Mouse (Mus musculus) embryonic facial prominence, embryonic 14.5 days (tissue): ENCODE results near the gene Cysrt1. TPM values are rescaled to one million over a fixed set of nuclear protein-coding genes. Genes with fewer than 3 reads are reported as not detected.

ENCODE experiments used
- ATAC-seq: fragments of 200-750 bp; cut with Nextera tagmentation; 2 replicates; pipeline ENCODE4 v1.8.0; 2017; ENCODE audit warnings: low read depth, moderate number of reproducible peaks, moderate TSS enrichment
- DNase-seq: peaks from one replicate; pipeline ENCODE4 v3.0.0-alpha.2; 2015; ENCODE audit warnings: low spot score
- H3K27ac ChIP-seq: fragments of 300-500 bp; sonication (generic); replicated peaks from 2 replicates; pipeline ENCODE4 v1.5.1; 2014; ENCODE audit warnings: low read depth, mild to moderate bottlenecking, low read length, moderate library complexity
- H3K27me3 ChIP-seq: fragments of 300-500 bp; sonication (generic); replicated peaks from 2 replicates; pipeline ENCODE4 v1.6.1; 2014; ENCODE audit warnings: low read length; ENCODE audit not compliant: control insufficient read depth, insufficient read depth
- H3K36me3 ChIP-seq: fragments of 300-500 bp; sonication (generic); 2 replicates; pipeline ENCODE4 v1.6.1; 2014; ENCODE audit warnings: low read length, mixed read lengths; ENCODE audit not compliant: control insufficient read depth, insufficient read depth
- H3K4me1 ChIP-seq: fragments of 300-500 bp; sonication (generic); 2 replicates; pipeline ENCODE4 v1.6.1; 2014; ENCODE audit warnings: antibody characterized with exemption, low read length; ENCODE audit not compliant: control insufficient read depth, insufficient read depth
- H3K4me2 ChIP-seq: fragments of 300-500 bp; sonication (generic); 2 replicates; pipeline ENCODE4 v1.6.1; 2014; ENCODE audit warnings: low read depth, mild to moderate bottlenecking, low read length, moderate library complexity, mixed read lengths
- H3K4me3 ChIP-seq: fragments of 300-500 bp; sonication (generic); 2 replicates; pipeline ENCODE4 v1.5.1; 2014; ENCODE audit warnings: low read depth, mild to moderate bottlenecking, low read length
- H3K9ac ChIP-seq: fragments of 300-500 bp; sonication (generic); 2 replicates; pipeline ENCODE4 v1.6.1; 2014; ENCODE audit warnings: low read depth, mild to moderate bottlenecking, low read length, moderate library complexity, mixed read lengths
- H3K9me3 ChIP-seq: fragments of 300-500 bp; sonication (generic); 2 replicates; pipeline ENCODE4 v1.6.1; 2016; ENCODE audit warnings: low read length; ENCODE audit not compliant: control insufficient read depth
- WGBS: fragments of 180-500 bp; shearing (Covaris S2); extraction: QIAGEN DNeasy Blood & Tissue Kit; methylation state at CpG from one replicate; pipeline ENCODE4 v1.1.7; 2014; 5-methylcytosine and 5-hydroxymethylcytosine counted together
- polyA plus RNA-seq: library from polyadenylated mRNA; unstranded; fragments of >200 nt; fragmentation: Nextera tagmentation; extraction: Ambion mirVana; gene quantifications from 2 replicates; pipeline ENCODE4 v1.2.1, GENCODE M21; 2014

Gene Cysrt1
- polyA plus RNA-seq, 1 experiment from 2014 or later, result 10.2 TPM

GRCm38 (mm10) chr2:25267746-25268309 is 25.6 kb upstream of the Cysrt1 start:
- WGBS, result 60% methylated on average over 4 of the region's 4 CpGs

GRCm38 (mm10) chr2:25267241-25267640 is 25.0 kb upstream of the Cysrt1 start:
- no peak overlapping the region for H3K27ac ChIP-seq
- ATAC-seq (no peak), DNase-seq (no peak)
- H3K4me1 ChIP-seq, result peaks cover 25% of the 10 kb centered on the region
- no peak overlapping the region for H3K4me3 ChIP-seq
- H3K4me2 ChIP-seq, result no peak overlapping the region
- peaks cover 16% of the 10 kb centered on the region for H3K27me3 ChIP-seq
- peak overlapping the region; percentile 8; the same call in 1 of the 2 replicates for H3K9ac ChIP-seq
- H3K36me3 ChIP-seq, result peaks cover 26% of the 10 kb centered on the region
- no peaks in the 10 kb centered on the region for H3K9me3 ChIP-seq

More at GRCm38 (mm10) chr2:25267746-25268309, 25.6 kb upstream of the Cysrt1 start:
- H3K4me3 ChIP-seq, result no peak overlapping the region
- DNase-seq, result no peak
- no peak overlapping the region; the same call in 1 of the 2 replicates for H3K9ac ChIP-seq
- H3K27ac ChIP-seq, result no peak overlapping the region
- no peaks in the 10 kb centered on the region for H3K9me3 ChIP-seq
- H3K27me3 ChIP-seq, result peaks cover 14% of the 10 kb centered on the region
- H3K4me2 ChIP-seq, result no peak overlapping the region
- H3K36me3 ChIP-seq, result peaks cover 26% of the 10 kb centered on the region
- no peak for ATAC-seq
- H3K4me1 ChIP-seq, result peaks cover 25% of the 10 kb centered on the region

GRCm38 (mm10) chr2:25266720-25267119 is 24.5 kb upstream of the Cysrt1 start:
- no peak overlapping the region; the same call in 1 of the 2 replicates for H3K27ac ChIP-seq
- ATAC-seq (no peak), DNase-seq (no peak)
- no peaks in the 10 kb centered on the region for H3K9me3 ChIP-seq
- peak overlapping the region; percentile 8; the same call in 1 of the 2 replicates for H3K9ac ChIP-seq
- peaks cover 16% of the 10 kb centered on the region for H3K27me3 ChIP-seq
- H3K4me1 ChIP-seq, result peaks cover 29% of the 10 kb centered on the region
- H3K36me3 ChIP-seq, result peaks cover 26% of the 10 kb centered on the region
- WGBS, result 56% methylated on average over 2 of the region's 2 CpGs
- H3K4me2 ChIP-seq, result no peak overlapping the region
- no peak overlapping the region for H3K4me3 ChIP-seq

GRCm38 (mm10) chr2:25265897-25266656 is 23.8 kb upstream of the Cysrt1 start:
- Histone ChIP-seq H3K4me2 (no peak overlapping the region; the same call in 1 of the 2 replicates), H3K36me3 (peaks cover 26% of the 10 kb centered on the region), H3K9me3 (no peaks in the 10 kb centered on the region), H3K27me3 (peaks cover 16% of the 10 kb centered on the region), H3K27ac (no peak overlapping the region; the same call in 1 of the 2 replicates), H3K9ac (peak overlapping the region; percentile 5; the same call in 1 of the 2 replicates), H3K4me1 (peaks cover 24% of the 10 kb centered on the region), H3K4me3 (no peak overlapping the region)
- ATAC-seq (no peak), DNase-seq (no peak)
- 61% methylated on average over 6 of the region's 6 CpGs for WGBS

DNA sequence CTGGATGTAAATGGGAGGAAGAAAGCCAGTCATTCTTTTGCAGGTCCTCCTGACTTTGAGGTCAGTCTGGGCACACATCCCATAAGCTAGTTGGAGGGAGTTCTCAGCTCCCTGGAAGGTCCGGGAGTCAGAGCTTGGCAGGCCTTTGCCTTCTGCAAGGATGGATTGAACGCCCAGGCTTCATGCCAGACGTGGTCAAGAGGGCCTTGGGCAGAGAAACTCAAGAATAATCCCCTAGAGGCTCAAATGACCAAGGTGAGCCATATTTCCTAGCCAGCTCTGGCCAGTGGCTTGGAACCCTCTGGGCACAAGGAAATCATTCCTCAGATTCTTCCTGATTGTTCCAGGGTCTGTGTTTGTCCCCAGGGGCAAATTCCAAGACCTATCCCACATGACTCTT is 22.6 kb upstream of the Cysrt1 start:
- Histone ChIP-seq H3K4me1 (peaks cover 21% of the 10 kb centered on the region), H3K9me3 (no peaks in the 10 kb centered on the region), H3K27me3 (peaks cover 16% of the 10 kb centered on the region), H3K4me3 (no peak overlapping the region), H3K9ac (no peak overlapping the region), H3K4me2 (0 out of 2 replicates have a peak overlapping the region, but pooled peaks have one; percentile 20), H3K27ac (no peak overlapping the region), H3K36me3 (peaks cover 15% of the 10 kb centered on the region)
- DNase-seq (no peak), ATAC-seq (no peak)
- WGBS, result 56% methylated on average over 3 of the region's 3 CpGs

DNA sequence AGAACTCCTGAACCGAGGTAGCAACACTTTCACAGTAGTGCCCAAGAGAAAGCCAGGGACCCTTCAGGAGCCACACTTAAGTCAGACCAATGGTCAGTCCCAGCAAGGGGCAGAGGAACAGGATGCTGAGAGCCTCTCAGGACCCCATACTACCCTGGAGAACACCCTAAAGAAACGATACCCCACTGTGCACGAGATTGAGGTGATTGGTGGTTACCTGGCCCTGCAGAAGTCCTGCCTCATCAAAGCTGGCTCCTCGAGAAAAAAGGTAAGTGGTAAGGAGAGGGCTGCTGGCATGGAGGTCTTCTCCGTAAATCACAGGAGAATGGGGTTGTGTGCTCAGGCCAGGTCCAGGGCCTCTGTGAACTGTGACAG is 22.0 kb upstream of the Cysrt1 start:
- no peak for ATAC-seq
- DNase-seq, result no peak
- WGBS, result 68% methylated on average over 5 of the region's 5 CpGs
- no peak overlapping the region for H3K4me3 ChIP-seq
- H3K9me3 ChIP-seq, result no peaks in the 10 kb centered on the region
- peaks cover 9% of the 10 kb centered on the region; the same call in 1 of the 2 replicates for H3K36me3 ChIP-seq
- H3K27me3 ChIP-seq, result peaks cover 16% of the 10 kb centered on the region
- H3K4me2 ChIP-seq, result peak overlapping the region; percentile 98; the same call in 1 of the 2 replicates
- H3K27ac ChIP-seq, result no peak overlapping the region
- 0 out of 2 replicates have a peak overlapping the region, but pooled peaks have one; percentile 2 for H3K9ac ChIP-seq
- peaks cover 21% of the 10 kb centered on the region for H3K4me1 ChIP-seq

- H3K4me2 ChIP-seq, result peak overlapping the region; percentile 98
- peak overlapping the region; percentile 69 for H3K9ac ChIP-seq
- ATAC-seq (no peak), DNase-seq (no peak)
- H3K27ac ChIP-seq, result no peak overlapping the region
- peaks cover 21% of the 10 kb centered on the region for H3K4me1 ChIP-seq
- peak overlapping the region; percentile 75 for H3K4me3 ChIP-seq
- peaks cover 16% of the 10 kb centered on the region for H3K27me3 ChIP-seq
- H3K36me3 ChIP-seq, result peaks cover 5% of the 10 kb centered on the region; the same call in 1 of the 2 replicates
- 23% methylated on average over 12 of the region's 12 CpGs for WGBS
- H3K9me3 ChIP-seq, result no peaks in the 10 kb centered on the region
These were observed 21.5 kb upstream of the Cysrt1 start for GRCm38 (mm10) chr2:25263623-25264285.

DNA sequence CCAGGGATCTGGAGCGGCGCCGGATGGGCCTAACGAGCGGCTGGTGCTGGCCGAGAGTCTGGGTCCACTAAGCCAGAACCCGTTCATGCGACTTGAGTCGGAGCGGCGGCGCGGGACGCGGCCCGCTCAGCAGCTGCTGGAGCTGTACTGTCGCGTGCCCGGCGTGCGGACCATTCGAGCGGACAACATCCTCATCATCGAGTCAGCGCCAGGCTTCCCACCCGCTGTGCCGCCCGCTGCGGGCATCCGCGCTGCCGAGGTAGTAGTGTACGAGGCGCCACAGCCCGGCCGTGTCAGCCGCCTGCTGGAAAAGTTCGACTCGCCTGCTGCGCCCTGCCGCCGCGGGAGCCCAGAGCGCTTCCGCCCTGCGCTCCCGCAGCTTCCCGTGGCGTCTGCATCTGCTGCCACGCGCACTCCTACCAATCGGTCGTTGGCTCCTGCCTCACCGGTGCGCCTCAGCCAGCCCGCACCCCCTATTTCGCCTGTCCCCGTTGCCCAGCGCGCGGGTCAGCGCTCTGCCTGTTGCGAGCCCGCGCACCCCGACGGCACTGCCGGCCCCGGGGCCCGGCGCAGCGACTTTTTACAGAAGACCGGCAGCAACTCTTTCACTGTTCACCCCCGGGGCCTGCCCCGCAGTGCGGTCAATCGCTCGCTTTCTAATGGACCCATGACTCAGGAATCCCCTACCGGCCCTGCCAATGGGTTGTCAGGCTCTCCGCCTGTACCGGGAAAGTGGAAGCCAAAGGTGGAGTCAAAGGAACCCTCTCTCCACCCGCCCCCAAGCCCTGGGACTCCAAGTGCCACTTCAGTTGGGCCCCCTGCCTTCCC is 20.8 kb upstream of the Cysrt1 start:
- WGBS, result 0% methylated on average over 37 of the region's 82 CpGs
- peak overlapping the region; percentile 75 for H3K4me3 ChIP-seq
- peaks cover 21% of the 10 kb centered on the region for H3K4me1 ChIP-seq
- H3K27me3 ChIP-seq, result peaks cover 16% of the 10 kb centered on the region
- H3K9me3 ChIP-seq, result no peaks in the 10 kb centered on the region
- peak; percentile 1 for ATAC-seq
- peak overlapping the region; percentile 69 for H3K9ac ChIP-seq
- no peak overlapping the region; the same call in 1 of the 2 replicates for H3K27ac ChIP-seq
- no peak for DNase-seq
- H3K36me3 ChIP-seq, result no peaks in the 10 kb centered on the region
- peak overlapping the region; percentile 98 for H3K4me2 ChIP-seq
